Mouse (Mus musculus): ENCODE results near the gene Gm10271. TPM values are rescaled to one million over a fixed set of nuclear protein-coding genes. Genes with fewer than 3 reads are reported as not detected.

Gm10271 gene
- polyA plus RNA-seq (2016; fragmentation: Nextera tagmentation; extraction: Ambion mirVana) = not detected in 2 replicates

DNA sequence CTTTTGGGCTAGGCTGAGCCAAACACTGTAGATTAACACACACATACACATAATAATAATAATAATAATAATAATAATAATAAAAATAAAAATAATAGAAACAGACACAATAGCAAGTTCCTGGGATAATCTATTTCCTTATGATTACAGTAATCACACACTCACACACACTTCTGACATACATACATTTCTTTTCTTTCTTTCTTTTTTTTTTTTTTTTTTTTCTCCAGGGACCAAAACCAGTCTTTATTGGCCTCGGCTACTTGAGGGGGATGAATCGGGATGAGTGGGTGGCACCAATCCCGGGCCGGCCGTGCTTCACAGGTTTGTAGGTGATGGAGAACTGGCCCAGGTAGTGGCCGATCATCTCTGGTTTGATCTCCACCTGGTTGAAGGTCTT lies at the start of gene Gm10271:
Gm10271 (minus strand) TSS at position 101 of the 400 bp plus-strand sequence.
- no peaks in the 10 kb centered on the region for H3K9me3 ChIP-seq
- H3K27ac ChIP-seq = no peak within 1 kb of the TSS
- no peaks in the 10 kb centered on the region for H3K4me1 ChIP-seq (replicated peaks)
- H3K9ac ChIP-seq (replicated peaks) = no peak within 1 kb of the TSS
- no peak within 1 kb of the TSS for H3K4me2 ChIP-seq
- no peaks in the 10 kb centered on the region for H3K27me3 ChIP-seq
- H3K4me3 ChIP-seq (replicated peaks) = no peak within 1 kb of the TSS
- 92% methylated on average over 6 of the region's 6 CpGs for WGBS
- H3K36me3 ChIP-seq = no peaks in the 10 kb centered on the region
- no peak for ATAC-seq (ENCODE audit: insufficient number of reproducible peaks, insufficient read depth, low FRiP score, low TSS enrichment, low read depth)

DNA sequence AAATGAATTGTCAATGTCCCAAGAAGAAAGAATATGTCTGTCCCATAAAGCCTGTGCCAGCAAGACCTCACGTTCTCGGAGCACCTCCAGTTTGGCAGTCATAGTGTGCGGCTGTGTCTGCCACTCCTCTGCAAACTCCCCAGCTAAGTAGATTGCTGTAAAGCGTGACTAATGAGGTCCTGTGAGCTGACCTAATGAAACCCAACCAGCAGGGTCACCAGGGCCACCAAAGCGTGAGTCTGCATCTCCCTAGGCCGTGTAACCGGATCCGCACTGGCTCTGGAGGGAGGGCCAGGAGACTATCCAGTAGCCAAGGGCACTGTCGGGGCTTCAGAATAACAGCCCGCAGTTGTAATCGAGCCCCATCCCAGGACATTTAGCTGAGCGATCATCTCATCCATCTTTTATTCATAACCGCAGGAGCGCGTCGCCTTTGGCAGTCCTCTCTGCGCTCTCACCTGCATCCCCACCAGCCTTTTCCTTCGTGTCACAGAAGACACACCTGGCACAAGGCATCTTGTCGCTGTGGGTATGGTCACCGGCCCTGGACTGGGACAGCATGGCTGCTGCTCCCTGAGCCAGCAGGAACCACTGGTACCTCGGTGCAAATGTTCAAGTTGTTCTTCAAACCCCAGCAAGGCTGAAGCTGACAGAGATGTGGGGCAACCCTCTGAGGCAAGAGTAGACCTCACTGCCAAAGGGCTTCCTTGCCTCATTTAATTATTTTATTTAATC lies 48.8 kb upstream of the Gm10271 start:
- no peaks in the 10 kb centered on the region for H3K36me3 ChIP-seq
- peak overlapping the region; percentile 30 for H3K4me2 ChIP-seq
- H3K9me3 ChIP-seq = peaks cover 9% of the 10 kb centered on the region; the same call in 1 of the 2 replicates
- peaks cover 42% of the 10 kb centered on the region for H3K4me1 ChIP-seq (replicated peaks)
- H3K27me3 ChIP-seq = peaks cover 24% of the 10 kb centered on the region
- ATAC-seq (ENCODE audit: insufficient number of reproducible peaks, insufficient read depth, low FRiP score, low TSS enrichment, low read depth) = peak; percentile 85
- H3K27ac ChIP-seq = no peak overlapping the region
- no peak overlapping the region for H3K4me3 ChIP-seq (replicated peaks)
- no peak overlapping the region for H3K9ac ChIP-seq (replicated peaks)
- WGBS = 15% methylated on average over 21 of the region's 21 CpGs

DNA sequence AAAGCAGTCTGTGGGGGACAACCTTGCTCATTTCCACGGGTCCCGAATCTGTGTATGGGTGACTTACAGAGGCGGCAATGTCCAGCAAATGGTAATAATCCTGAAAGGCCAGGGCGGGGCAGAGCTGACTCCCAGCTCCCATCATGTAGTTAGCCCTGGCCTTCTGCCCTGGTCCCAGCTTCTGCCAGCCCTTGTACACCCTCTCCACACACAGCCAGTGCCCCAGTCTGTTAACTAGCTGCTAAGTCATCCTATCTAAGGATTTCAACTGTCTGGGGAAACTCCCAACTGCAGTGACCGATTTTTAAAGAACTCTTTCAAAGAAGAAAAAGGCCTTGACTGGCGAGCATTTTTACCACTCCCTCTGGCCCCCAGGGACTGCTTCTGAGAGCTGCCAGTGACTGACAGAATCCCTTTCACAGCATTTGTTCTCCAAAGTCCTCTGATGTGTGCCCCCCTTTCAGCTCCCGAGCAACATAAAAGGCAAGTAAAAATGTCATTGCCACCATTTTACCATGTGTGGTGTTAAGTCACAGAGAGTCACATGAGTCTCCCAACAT lies 46.0 kb upstream of the Gm10271 start:
- peak overlapping the region; percentile 2; the same call in 1 of the 2 replicates for H3K27ac ChIP-seq
- H3K36me3 ChIP-seq = no peaks in the 10 kb centered on the region
- no peak for ATAC-seq (ENCODE audit: insufficient number of reproducible peaks, insufficient read depth, low FRiP score, low TSS enrichment, low read depth)
- no peak overlapping the region for H3K4me2 ChIP-seq
- peaks cover 36% of the 10 kb centered on the region for H3K4me1 ChIP-seq (replicated peaks)
- no peak overlapping the region for H3K9ac ChIP-seq (replicated peaks)
- H3K9me3 ChIP-seq = peaks cover 9% of the 10 kb centered on the region; the same call in 1 of the 2 replicates
- no peaks in the 10 kb centered on the region for H3K27me3 ChIP-seq
- 57% methylated on average over 7 of the region's 7 CpGs for WGBS
- H3K4me3 ChIP-seq (replicated peaks) = no peak overlapping the region

DNA sequence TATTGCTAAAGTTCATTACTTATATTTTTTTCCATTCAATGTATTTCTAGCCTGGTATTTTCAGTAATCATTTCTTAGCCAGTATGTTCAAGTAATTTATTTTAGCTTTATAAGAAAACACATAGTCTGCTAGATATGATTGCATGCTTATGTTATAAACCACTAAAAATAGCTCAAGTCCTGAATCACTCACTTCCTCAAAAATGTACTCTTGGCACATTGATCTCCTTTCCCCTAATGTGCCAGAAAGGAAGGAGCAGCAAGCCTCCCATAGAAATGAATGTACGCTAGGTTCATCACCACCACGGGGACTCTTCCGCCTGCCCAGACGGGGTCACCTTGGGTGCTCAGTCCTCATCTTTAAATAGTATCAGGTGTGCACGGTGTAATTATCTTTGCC lies 42.2 kb upstream of the Gm10271 start:
- no peak for ATAC-seq (ENCODE audit: insufficient number of reproducible peaks, insufficient read depth, low FRiP score, low TSS enrichment, low read depth)
- H3K4me3 ChIP-seq (replicated peaks) = no peak overlapping the region
- H3K9ac ChIP-seq (replicated peaks) = no peak overlapping the region
- peaks cover 9% of the 10 kb centered on the region; the same call in 1 of the 2 replicates for H3K9me3 ChIP-seq
- 89% methylated on average over 5 of the region's 5 CpGs for WGBS
- H3K27me3 ChIP-seq = no peaks in the 10 kb centered on the region
- H3K27ac ChIP-seq = no peak overlapping the region
- no peaks in the 10 kb centered on the region for H3K36me3 ChIP-seq
- H3K4me1 ChIP-seq (replicated peaks) = peaks cover 19% of the 10 kb centered on the region
- no peak overlapping the region for H3K4me2 ChIP-seq

GRCm38 (mm10) chr10:117013689-117014390 lies 41.4 kb upstream of the Gm10271 start:
- H3K4me3 ChIP-seq (replicated peaks) = no peak overlapping the region
- WGBS = 27% methylated on average over 12 of the region's 12 CpGs
- H3K27ac ChIP-seq = no peak overlapping the region
- H3K36me3 ChIP-seq = no peaks in the 10 kb centered on the region
- H3K4me2 ChIP-seq = no peak overlapping the region
- peaks cover 9% of the 10 kb centered on the region; the same call in 1 of the 2 replicates for H3K9me3 ChIP-seq
- no peaks in the 10 kb centered on the region for H3K27me3 ChIP-seq
- ATAC-seq (ENCODE audit: insufficient number of reproducible peaks, insufficient read depth, low FRiP score, low TSS enrichment, low read depth) = peak; percentile 42; the same call in 1 of the 2 replicates
- H3K9ac ChIP-seq (replicated peaks) = no peak overlapping the region
- peaks cover 18% of the 10 kb centered on the region for H3K4me1 ChIP-seq (replicated peaks)

DNA sequence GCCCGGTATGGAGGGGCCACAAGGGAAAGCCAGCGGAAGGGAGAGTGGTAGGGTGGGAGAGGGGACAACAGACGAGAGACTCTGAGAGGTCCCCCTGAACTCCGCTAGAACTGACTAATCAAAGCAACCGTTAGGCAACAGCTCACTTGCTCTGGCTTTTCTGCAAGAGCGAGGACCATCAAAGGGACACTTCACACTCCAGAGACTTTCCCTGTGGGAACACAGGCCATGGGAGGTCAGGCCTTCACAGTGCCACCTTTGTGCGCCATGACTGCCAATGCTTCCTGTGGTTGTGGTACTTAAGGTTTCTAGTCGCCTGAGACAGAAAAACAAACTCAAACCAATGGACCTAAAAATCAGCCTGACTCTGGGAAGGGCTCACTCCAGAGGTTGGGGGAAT lies 38.6 kb upstream of the Gm10271 start:
- Histone ChIP-seq H3K9me3 (no peaks in the 10 kb centered on the region), H3K9ac (replicated peaks) (no peak overlapping the region), H3K27me3 (no peaks in the 10 kb centered on the region), H3K36me3 (no peaks in the 10 kb centered on the region), H3K27ac (no peak overlapping the region), H3K4me1 (replicated peaks) (peaks cover 15% of the 10 kb centered on the region; the same call in 1 of the 2 replicates), H3K4me2 (no peak overlapping the region), H3K4me3 (replicated peaks) (no peak overlapping the region)
- no peak for ATAC-seq (ENCODE audit: insufficient number of reproducible peaks, insufficient read depth, low FRiP score, low TSS enrichment, low read depth)
- WGBS = 65% methylated on average over 8 of the region's 8 CpGs

DNA sequence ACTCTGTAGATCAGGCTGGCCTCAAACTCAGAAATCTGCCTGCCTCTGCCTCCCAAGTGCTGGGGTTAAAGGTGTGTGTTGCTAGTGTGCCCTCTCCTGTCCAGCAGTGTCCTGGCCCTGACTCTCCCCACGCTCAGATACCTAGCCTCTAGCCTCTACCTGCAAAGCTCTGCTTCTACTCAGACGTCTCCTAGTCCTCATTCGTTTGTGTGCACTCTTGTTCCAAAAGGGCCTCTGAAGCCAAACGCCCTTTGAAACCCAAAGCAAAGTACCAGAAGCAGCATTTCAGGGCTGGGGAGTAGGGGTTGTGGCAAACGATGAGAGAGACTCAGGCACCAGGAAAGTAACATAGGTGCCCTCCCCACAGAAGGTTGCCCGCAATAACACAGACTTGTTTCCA lies 37.3 kb upstream of the Gm10271 start:
- WGBS = 80% methylated on average over 6 of the region's 6 CpGs
- H3K4me2 ChIP-seq = no peak overlapping the region

GRCm38 (mm10) chr10:117005707-117006464 lies 33.5 kb upstream of the Gm10271 start:
- Histone ChIP-seq H3K4me3 (replicated peaks) (no peak overlapping the region), H3K27ac (no peak overlapping the region), H3K9me3 (no peaks in the 10 kb centered on the region), H3K27me3 (no peaks in the 10 kb centered on the region), H3K4me2 (no peak overlapping the region), H3K36me3 (no peaks in the 10 kb centered on the region), H3K9ac (replicated peaks) (no peak overlapping the region), H3K4me1 (replicated peaks) (peaks cover 17% of the 10 kb centered on the region)
- WGBS = 50% methylated on average over 12 of the region's 12 CpGs
- no peak for ATAC-seq (ENCODE audit: insufficient number of reproducible peaks, insufficient read depth, low FRiP score, low TSS enrichment, low read depth)

More for the DNA sequence above, 37.3 kb upstream of the Gm10271 start:
- Histone ChIP-seq H3K9ac (replicated peaks) (no peak overlapping the region), H3K4me3 (replicated peaks) (no peak overlapping the region), H3K9me3 (no peaks in the 10 kb centered on the region), H3K36me3 (no peaks in the 10 kb centered on the region), H3K27me3 (no peaks in the 10 kb centered on the region), H3K4me1 (replicated peaks) (peaks cover 19% of the 10 kb centered on the region), H3K27ac (no peak overlapping the region)
- no peak for ATAC-seq (ENCODE audit: insufficient number of reproducible peaks, insufficient read depth, low FRiP score, low TSS enrichment, low read depth)

GRCm38 (mm10) chr10:117004695-117005094 lies 32.3 kb upstream of the Gm10271 start:
- no peak overlapping the region for H3K9ac ChIP-seq (replicated peaks)
- WGBS = 23% methylated on average over 5 of the region's 5 CpGs
- ATAC-seq (ENCODE audit: insufficient number of reproducible peaks, insufficient read depth, low FRiP score, low TSS enrichment, low read depth) = peak; percentile 75; the same call in 1 of the 2 replicates
- H3K9me3 ChIP-seq = no peaks in the 10 kb centered on the region
- no peaks in the 10 kb centered on the region for H3K36me3 ChIP-seq
- no peak overlapping the region for H3K4me3 ChIP-seq (replicated peaks)
- 0 out of 2 replicates have a peak overlapping the region, but pooled peaks have one; percentile 23 for H3K27ac ChIP-seq
- peaks cover 17% of the 10 kb centered on the region for H3K4me1 ChIP-seq (replicated peaks)
- no peaks in the 10 kb centered on the region for H3K27me3 ChIP-seq
- H3K4me2 ChIP-seq = 0 out of 2 replicates have a peak overlapping the region, but pooled peaks have one; percentile 4

DNA sequence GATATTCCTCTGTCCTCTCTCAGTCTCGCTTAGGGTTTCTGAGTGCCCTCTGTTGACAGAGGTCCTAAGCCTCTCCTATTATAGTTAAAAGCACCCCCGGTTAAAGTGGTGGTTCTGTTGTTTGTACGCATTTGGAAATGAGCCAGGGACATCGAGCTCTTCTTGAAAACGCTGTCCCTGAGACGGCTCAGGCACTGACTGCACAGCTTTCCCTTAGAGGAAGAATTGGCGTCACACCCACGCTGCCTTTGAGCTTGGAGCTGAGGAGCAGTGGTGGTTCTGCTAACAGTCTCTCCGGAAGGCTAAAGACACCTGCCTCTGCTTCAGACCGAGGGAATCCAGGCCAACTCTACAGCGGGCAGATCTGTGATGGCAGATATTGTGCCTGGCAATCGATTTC lies 28.6 kb upstream of the Gm10271 start:
- ATAC-seq (ENCODE audit: insufficient number of reproducible peaks, insufficient read depth, low FRiP score, low TSS enrichment, low read depth) = no peak
- 74% methylated on average over 12 of the region's 12 CpGs for WGBS
- no peaks in the 10 kb centered on the region for H3K27me3 ChIP-seq
- H3K27ac ChIP-seq = no peak overlapping the region
- no peak overlapping the region for H3K4me2 ChIP-seq
- H3K36me3 ChIP-seq = no peaks in the 10 kb centered on the region
- no peaks in the 10 kb centered on the region for H3K9me3 ChIP-seq
- H3K4me3 ChIP-seq (replicated peaks) = no peak overlapping the region
- H3K9ac ChIP-seq (replicated peaks) = no peak overlapping the region
- peaks cover 12% of the 10 kb centered on the region for H3K4me1 ChIP-seq (replicated peaks)
